ENCODE assay signal across 8 mouse cellular contexts in the genomic region with DNA sequence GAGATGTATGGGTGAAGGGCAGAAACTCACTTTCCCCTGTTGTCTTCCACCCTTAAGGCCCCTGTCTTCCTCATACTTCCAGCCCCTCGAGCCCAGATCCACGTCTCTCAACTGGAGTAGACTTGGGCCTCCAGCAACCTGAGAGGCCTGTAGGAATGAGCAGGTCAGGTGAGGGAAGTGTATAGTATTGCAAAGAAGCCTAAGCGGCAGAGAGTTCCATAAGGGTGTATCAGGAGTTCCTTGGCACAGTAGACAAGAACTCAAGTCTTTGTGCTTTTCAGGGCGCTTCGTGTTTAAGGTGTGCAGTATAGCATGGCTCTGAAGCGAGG. TPM values are rescaled to one million over a fixed set of nuclear protein-coding genes. Genes with fewer than 3 reads are reported as not detected.
DNase-seq lines count a peak whose midpoint lies in the region; ATAC-seq lines count a peak whose summit lies in the region.

No protein-coding gene starts in this region.

- H3K27me3 ChIP-seq in liver, embryonic 11.5 days (replicated peaks; ENCODE audit: control insufficient read depth, insufficient read depth, low read length) = peaks cover 2% of the 10 kb centered on the region; the same call in 1 of the 2 replicates
- H3K27me3 ChIP-seq in embryonic facial prominence, embryonic 14.5 days (replicated peaks; ENCODE audit: control insufficient read depth, insufficient read depth, low read length) = 0 out of 2 replicates have a peak, but pooled peaks cover 5% of the 10 kb centered on the region
- H3K27me3 ChIP-seq in intestine, embryonic 16.5 days (replicated peaks; ENCODE audit: control insufficient read depth, insufficient read depth, low read length) = no peaks in the 10 kb centered on the region; the same call in 1 of the 2 replicates
- H3K27me3 ChIP-seq in neural tube, embryonic 12.5 days (replicated peaks) = peaks cover 37% of the 10 kb centered on the region

- H3K9me3 ChIP-seq in liver, embryonic 11.5 days (ENCODE audit: control insufficient read depth, low read length) = no peaks in the 10 kb centered on the region
- no peaks in the 10 kb centered on the region for H3K9me3 ChIP-seq in embryonic facial prominence, embryonic 14.5 days (ENCODE audit: control insufficient read depth, low read length)
- H3K9me3 ChIP-seq in intestine, embryonic 16.5 days (ENCODE audit: control insufficient read depth, low read length) = no peaks in the 10 kb centered on the region
- H3K9me3 ChIP-seq in neural tube, embryonic 12.5 days = no peaks in the 10 kb centered on the region

- intact Hi-C loops in gastrocnemius, postnatal 14 days (cut with DNase I; ENCODE audit: low total_unique reads) = loop anchor here (2.0 to 5.0 kb wide), 2 partner anchors 38 to 147 kb away; no protein-coding TSS in a partner anchor

- WGBS in liver, embryonic 11.5 days = 76% methylated on average over 6 of the region's 6 CpGs
- 70% methylated on average over 6 of the region's 6 CpGs for WGBS in embryonic facial prominence, embryonic 14.5 days
- 80% methylated on average over 6 of the region's 6 CpGs for WGBS in intestine, embryonic 16.5 days
- 81% methylated on average over 6 of the region's 6 CpGs for WGBS in neural tube, embryonic 12.5 days

- H3K4me3 ChIP-seq in liver, embryonic 11.5 days (ENCODE audit: low read depth, low read length) = peak overlapping the region; percentile 76
- H3K4me3 ChIP-seq in embryonic facial prominence, embryonic 14.5 days (ENCODE audit: low read depth, low read length) = peak overlapping the region; percentile 43
- H3K4me3 ChIP-seq in intestine, embryonic 16.5 days (ENCODE audit: low read length) = peak overlapping the region; percentile 44
- peak overlapping the region; percentile 29; the same call in 1 of the 2 replicates for H3K4me3 ChIP-seq in neural tube, embryonic 12.5 days

- no peak for DNase-seq in liver, embryonic 11.5 days (ENCODE audit: low spot score)
- DNase-seq in liver = no peak
- DNase-seq in embryonic facial prominence, embryonic 14.5 days (ENCODE audit: low spot score) = no peak
- no peak for DNase-seq in layer of hippocampus, adult 11-12 months (ENCODE audit: low spot score)
- DNase-seq in right cerebral cortex, postnatal 14 days = no peak
- DNase-seq in gastrocnemius, postnatal 14 days = no peak

- H3K27ac ChIP-seq in liver, embryonic 11.5 days (ENCODE audit: low read depth, low read length) = no peak overlapping the region
- H3K27ac ChIP-seq in embryonic facial prominence, embryonic 14.5 days (replicated peaks; ENCODE audit: low read depth, low read length) = peak overlapping the region; percentile 84
- H3K27ac ChIP-seq in intestine, embryonic 16.5 days (ENCODE audit: low read length) = peak overlapping the region; percentile 93
- no peak overlapping the region for H3K27ac ChIP-seq in neural tube, embryonic 12.5 days

- peak overlapping the region; percentile 72; the same call in 1 of the 2 replicates for H3K9ac ChIP-seq in liver, embryonic 11.5 days (ENCODE audit: low read depth, low read length)
- no peak overlapping the region for H3K9ac ChIP-seq in embryonic facial prominence, embryonic 14.5 days (ENCODE audit: low read depth, low read length)
- peak overlapping the region; percentile 76 for H3K9ac ChIP-seq in intestine, embryonic 16.5 days (ENCODE audit: low read depth, low read length)
- H3K9ac ChIP-seq in neural tube, embryonic 12.5 days = 0 out of 2 replicates have a peak overlapping the region, but pooled peaks have one; percentile 57

- H3K4me1 ChIP-seq in liver, embryonic 11.5 days (replicated peaks; ENCODE audit: control insufficient read depth, insufficient read depth, low read length) = peaks cover 27% of the 10 kb centered on the region
- peaks cover 20% of the 10 kb centered on the region for H3K4me1 ChIP-seq in embryonic facial prominence, embryonic 14.5 days (ENCODE audit: control insufficient read depth, insufficient read depth, low read length)
- peaks cover 31% of the 10 kb centered on the region for H3K4me1 ChIP-seq in intestine, embryonic 16.5 days (ENCODE audit: control insufficient read depth, insufficient read depth, low read length)
- H3K4me1 ChIP-seq in neural tube, embryonic 12.5 days = peaks cover 33% of the 10 kb centered on the region

- ATAC-seq in liver, embryonic 11.5 days (replicated peaks; ENCODE audit: low FRiP score) = no peak
- ATAC-seq in embryonic facial prominence, embryonic 14.5 days (ENCODE audit: low read depth) = no peak
- ATAC-seq in intestine, embryonic 16.5 days = no peak
- ATAC-seq in neural tube, embryonic 12.5 days (ENCODE audit: low FRiP score, low read depth) = no peak

- peak overlapping the region; percentile 99 for H3K4me2 ChIP-seq in liver, embryonic 11.5 days
- peak overlapping the region; percentile 84 for H3K4me2 ChIP-seq in embryonic facial prominence, embryonic 14.5 days (ENCODE audit: low read depth, low read length)
- H3K4me2 ChIP-seq in intestine, embryonic 16.5 days (ENCODE audit: low read depth, low read length) = peak overlapping the region; percentile 90
- peak overlapping the region; percentile 67 for H3K4me2 ChIP-seq in neural tube, embryonic 12.5 days (replicated peaks)

- H3K36me3 ChIP-seq in liver, embryonic 11.5 days (ENCODE audit: control insufficient read depth, insufficient read depth, low read length) = no peaks in the 10 kb centered on the region
- H3K36me3 ChIP-seq in embryonic facial prominence, embryonic 14.5 days (ENCODE audit: control insufficient read depth, insufficient read depth, low read length) = no peaks in the 10 kb centered on the region
- H3K36me3 ChIP-seq in intestine, embryonic 16.5 days (ENCODE audit: control insufficient read depth, insufficient read depth, low read length) = no peaks in the 10 kb centered on the region
- H3K36me3 ChIP-seq in neural tube, embryonic 12.5 days = peaks cover 1% of the 10 kb centered on the region; the same call in 1 of the 2 replicates

RNA-seq across cellular contexts. Expression of a gene that starts 1.5 kb away (rescaled TPM):
- polyA plus RNA-seq in liver, embryonic 11.5 days (2014; fragmentation: Nextera tagmentation; extraction: Ambion mirVana) = 23.5 and 24.2 TPM in 2 replicates
- 19.8 and 23.5 TPM in 2 replicates for polyA plus RNA-seq in embryonic facial prominence, embryonic 14.5 days (2014; fragmentation: Nextera tagmentation; extraction: Ambion mirVana)
- polyA plus RNA-seq in intestine, embryonic 16.5 days (2015; fragmentation: Nextera tagmentation; extraction: Ambion mirVana) = 21.4 and 22.7 TPM in 2 replicates
- polyA plus RNA-seq in neural tube, embryonic 12.5 days (2016; fragmentation: Nextera tagmentation; extraction: Ambion mirVana) = 32.3 and 32.9 TPM in 2 replicates
- total RNA-seq in gastrocnemius, postnatal 14 days (2021) = 1 to 10 TPM in 1 of 2 experiments, under 1 TPM in 1; 0.69 to 1.6 TPM

RNA-seq across cellular contexts. Expression of a gene that starts 8.6 kb away (rescaled TPM):
- polyA plus RNA-seq in liver, embryonic 11.5 days (2014; fragmentation: Nextera tagmentation; extraction: Ambion mirVana) = 148 and 150 TPM in 2 replicates
- polyA plus RNA-seq in embryonic facial prominence, embryonic 14.5 days (2014; fragmentation: Nextera tagmentation; extraction: Ambion mirVana) = 408 and 507 TPM in 2 replicates
- 489 and 523 TPM in 2 replicates for polyA plus RNA-seq in intestine, embryonic 16.5 days (2015; fragmentation: Nextera tagmentation; extraction: Ambion mirVana)
- polyA plus RNA-seq in neural tube, embryonic 12.5 days (2016; fragmentation: Nextera tagmentation; extraction: Ambion mirVana) = 59.9 and 65.8 TPM in 2 replicates
- 100 to 1,000 TPM; 115 to 139 TPM for total RNA-seq in gastrocnemius, postnatal 14 days (2021)

RNA-seq across cellular contexts. Expression of a gene that starts 14.7 kb away (rescaled TPM):
- polyA plus RNA-seq in liver, embryonic 11.5 days (2014; fragmentation: Nextera tagmentation; extraction: Ambion mirVana) = 80.6 and 86.9 TPM in 2 replicates
- polyA plus RNA-seq in embryonic facial prominence, embryonic 14.5 days (2014; fragmentation: Nextera tagmentation; extraction: Ambion mirVana) = 154 and 185 TPM in 2 replicates
- 124 and 130 TPM in 2 replicates for polyA plus RNA-seq in intestine, embryonic 16.5 days (2015; fragmentation: Nextera tagmentation; extraction: Ambion mirVana)
- 267 TPM in 2 replicates for polyA plus RNA-seq in neural tube, embryonic 12.5 days (2016; fragmentation: Nextera tagmentation; extraction: Ambion mirVana)
- 10 to 100 TPM; 82.5 to 84.7 TPM for total RNA-seq in gastrocnemius, postnatal 14 days (2021)

RNA-seq across cellular contexts. Expression of a gene that starts 31.0 kb away (rescaled TPM):
- 1.1 and 2.0 TPM in 2 replicates for polyA plus RNA-seq in liver, embryonic 11.5 days (2014; fragmentation: Nextera tagmentation; extraction: Ambion mirVana)
- 8.7 and 11.5 TPM in 2 replicates for polyA plus RNA-seq in embryonic facial prominence, embryonic 14.5 days (2014; fragmentation: Nextera tagmentation; extraction: Ambion mirVana)
- 5.6 and 5.8 TPM in 2 replicates for polyA plus RNA-seq in intestine, embryonic 16.5 days (2015; fragmentation: Nextera tagmentation; extraction: Ambion mirVana)
- polyA plus RNA-seq in neural tube, embryonic 12.5 days (2016; fragmentation: Nextera tagmentation; extraction: Ambion mirVana) = 23.5 and 28.0 TPM in 2 replicates
- under 1 TPM; 0.33 to 0.47 TPM for total RNA-seq in gastrocnemius, postnatal 14 days (2021)

RNA-seq across cellular contexts. Expression of a gene that starts 56.6 kb away (rescaled TPM):
- 17.7 and 19.2 TPM in 2 replicates for polyA plus RNA-seq in liver, embryonic 11.5 days (2014; fragmentation: Nextera tagmentation; extraction: Ambion mirVana)
- 19.8 and 21.3 TPM in 2 replicates for polyA plus RNA-seq in embryonic facial prominence, embryonic 14.5 days (2014; fragmentation: Nextera tagmentation; extraction: Ambion mirVana)
- polyA plus RNA-seq in intestine, embryonic 16.5 days (2015; fragmentation: Nextera tagmentation; extraction: Ambion mirVana) = 8.0 TPM in 2 replicates
- 15.8 and 19.6 TPM in 2 replicates for polyA plus RNA-seq in neural tube, embryonic 12.5 days (2016; fragmentation: Nextera tagmentation; extraction: Ambion mirVana)
- total RNA-seq in gastrocnemius, postnatal 14 days (2021) = 10 to 100 TPM; 34.6 to 35.4 TPM

Comparison
In these comparisons a context has a peak if more than half of its experiments do, and no peak if none do; other contexts are left out.
1. H3K27ac ChIP-seq: peak in embryonic facial prominence, embryonic 14.5 days (single experiment) and intestine, embryonic 16.5 days (single experiment); none in liver, embryonic 11.5 days (single experiment) and neural tube, embryonic 12.5 days (single experiment).
2. Peak in every context shown above with its lines, with median percentiles within 50 percentile points of each other: H3K4me2 ChIP-seq and H3K4me3 ChIP-seq.